Mouse (Mus musculus) heart, embryonic 11.5 days (tissue): ENCODE measurements around the gene Ube2e3. TPM values are rescaled to one million over a fixed set of nuclear protein-coding genes. Genes with fewer than 3 reads are reported as not detected.

Source experiments
- ATAC-seq: fragments of 200-750 bp; cut with Nextera tagmentation; replicated peaks from 2 replicates; pipeline ENCODE4 v1.8.0; 2017; ENCODE audit warnings: moderate library complexity; ENCODE audit not compliant: insufficient number of reproducible peaks, low FRiP score, low TSS enrichment
- H3K27ac ChIP-seq: fragments of 300-500 bp; sonication (generic); 2 replicates; pipeline ENCODE4 v1.5.1; 2014; ENCODE audit warnings: mild to moderate bottlenecking, low read depth, low read length
- H3K27me3 ChIP-seq: fragments of 300-500 bp; sonication (generic); 2 replicates; pipeline ENCODE4 v1.6.1; 2014; ENCODE audit warnings: mild to moderate bottlenecking, low read length, mixed read lengths; ENCODE audit not compliant: control insufficient read depth, insufficient read depth
- H3K36me3 ChIP-seq: fragments of 300-500 bp; sonication (generic); 2 replicates; pipeline ENCODE4 v1.6.1; 2014; ENCODE audit warnings: mild to moderate bottlenecking, low read length, moderate library complexity, mixed read lengths; ENCODE audit not compliant: control insufficient read depth, insufficient read depth
- H3K4me1 ChIP-seq: fragments of 300-500 bp; sonication (generic); 2 replicates; pipeline ENCODE4 v1.6.1; 2014; ENCODE audit warnings: low read length; ENCODE audit not compliant: control insufficient read depth, insufficient read depth
- H3K4me2 ChIP-seq: fragments of 300-500 bp; sonication (generic); 2 replicates; pipeline ENCODE4 v1.6.1; 2014; ENCODE audit warnings: mild to moderate bottlenecking, moderate library complexity
- H3K4me3 ChIP-seq: fragments of 300-500 bp; sonication (generic); 2 replicates; pipeline ENCODE4 v1.5.1; 2014; ENCODE audit warnings: low read depth, low read length
- H3K9ac ChIP-seq: fragments of 300-500 bp; sonication (generic); 2 replicates; pipeline ENCODE4 v1.6.1; 2014; ENCODE audit warnings: mild to moderate bottlenecking, low read depth, low read length, moderate library complexity
- H3K9me3 ChIP-seq: fragments of 300-500 bp; sonication (generic); replicated peaks from 2 replicates; pipeline ENCODE4 v1.6.1; 2016; ENCODE audit warnings: low read length; ENCODE audit not compliant: control insufficient read depth
- WGBS: fragments of 180-500 bp; shearing (Covaris S2); extraction: QIAGEN DNeasy Blood & Tissue Kit; methylation state at CpG from one replicate; pipeline ENCODE4 v1.1.7; 2014; ENCODE audit not compliant: insufficient replicate concordance; 5-methylcytosine and 5-hydroxymethylcytosine counted together
- polyA plus RNA-seq: library from polyadenylated mRNA; unstranded; fragments of >200 nt; fragmentation: Nextera tagmentation; extraction: Ambion mirVana; gene quantifications from 2 replicates; pipeline ENCODE4 v1.2.1, GENCODE M21; 2014

Ube2e3 gene
- polyA plus RNA-seq, 1 experiment from 2014 or later, result 131 TPM

- no peak for ATAC-seq
- 72% methylated on average over 12 of the region's 12 CpGs for WGBS
- no peaks in the 10 kb centered on the region for H3K36me3 ChIP-seq
- H3K4me1 ChIP-seq, result no peaks in the 10 kb centered on the region
- no peaks in the 10 kb centered on the region for H3K9me3 ChIP-seq
- H3K4me3 ChIP-seq, result no peak overlapping the region
- H3K27me3 ChIP-seq, result no peaks in the 10 kb centered on the region
- no peak overlapping the region for H3K4me2 ChIP-seq
- H3K9ac ChIP-seq, result no peak overlapping the region
- no peak overlapping the region for H3K27ac ChIP-seq
These were observed 8.4 kb upstream of the Ube2e3 start for GRCm38 (mm10) chr2:78859266-78860087.

GRCm38 (mm10) chr2:78860088-78860372, 7.9 kb upstream of the Ube2e3 start:
- no peak overlapping the region for H3K9ac ChIP-seq
- H3K36me3 ChIP-seq, result no peaks in the 10 kb centered on the region
- no peak overlapping the region for H3K4me3 ChIP-seq
- H3K27me3 ChIP-seq, result no peaks in the 10 kb centered on the region
- no peaks in the 10 kb centered on the region for H3K9me3 ChIP-seq
- whole genome bisulfite sequencing, result 85% methylated on average over 3 of the region's 3 CpGs
- no peak overlapping the region for H3K4me2 ChIP-seq
- H3K27ac ChIP-seq, result no peak overlapping the region
- ATAC-seq, result no peak
- no peaks in the 10 kb centered on the region for H3K4me1 ChIP-seq

DNA sequence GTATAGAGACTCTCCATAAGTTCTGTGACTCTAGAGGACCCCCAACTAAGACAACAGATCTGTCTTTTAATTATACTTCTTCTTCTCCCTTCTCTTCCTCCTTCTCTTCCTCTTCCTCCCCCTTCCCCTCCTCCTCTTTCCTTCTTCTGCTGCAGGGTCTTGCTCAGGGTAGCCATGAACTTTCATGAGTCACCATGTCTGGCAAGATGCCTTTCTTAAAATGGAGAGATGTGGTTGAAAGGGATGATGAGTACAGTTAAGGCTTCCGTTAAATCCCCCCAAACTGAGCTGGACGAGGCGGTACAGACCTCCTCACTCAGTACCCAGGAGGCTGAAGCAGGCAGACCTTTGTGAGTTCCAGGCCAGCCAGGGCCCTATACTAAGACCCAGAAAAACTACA, 3.8 kb upstream of the Ube2e3 start:
- no peaks in the 10 kb centered on the region for H3K36me3 ChIP-seq
- H3K27ac ChIP-seq, result no peak overlapping the region
- no peaks in the 10 kb centered on the region for H3K4me1 ChIP-seq
- no peaks in the 10 kb centered on the region for H3K9me3 ChIP-seq
- no peaks in the 10 kb centered on the region for H3K27me3 ChIP-seq
- H3K4me3 ChIP-seq, result no peak overlapping the region
- 92% methylated on average over 3 of the region's 3 CpGs for WGBS
- H3K9ac ChIP-seq, result no peak overlapping the region
- ATAC-seq, result no peak
- no peak overlapping the region for H3K4me2 ChIP-seq

- Histone ChIP-seq H3K9ac (no peak overlapping the region), H3K36me3 (no peaks in the 10 kb centered on the region), H3K27me3 (no peaks in the 10 kb centered on the region), H3K9me3 (no peaks in the 10 kb centered on the region), H3K27ac (no peak overlapping the region), H3K4me3 (no peak overlapping the region), H3K4me1 (no peaks in the 10 kb centered on the region), H3K4me2 (no peak overlapping the region)
- WGBS, result 46% methylated on average over 5 of the region's 5 CpGs
- ATAC-seq, result no peak
These were observed 3.1 kb upstream of the Ube2e3 start for GRCm38 (mm10) chr2:78864866-78865265.

GRCm38 (mm10) chr2:78868511-78868854, 559 bp downstream of the Ube2e3 start:
- WGBS, result under 1% methylated on average over 25 of the region's 44 CpGs
- Histone ChIP-seq H3K9ac (peak overlapping the region; percentile 98), H3K4me3 (peak overlapping the region; percentile 90)

DNA sequence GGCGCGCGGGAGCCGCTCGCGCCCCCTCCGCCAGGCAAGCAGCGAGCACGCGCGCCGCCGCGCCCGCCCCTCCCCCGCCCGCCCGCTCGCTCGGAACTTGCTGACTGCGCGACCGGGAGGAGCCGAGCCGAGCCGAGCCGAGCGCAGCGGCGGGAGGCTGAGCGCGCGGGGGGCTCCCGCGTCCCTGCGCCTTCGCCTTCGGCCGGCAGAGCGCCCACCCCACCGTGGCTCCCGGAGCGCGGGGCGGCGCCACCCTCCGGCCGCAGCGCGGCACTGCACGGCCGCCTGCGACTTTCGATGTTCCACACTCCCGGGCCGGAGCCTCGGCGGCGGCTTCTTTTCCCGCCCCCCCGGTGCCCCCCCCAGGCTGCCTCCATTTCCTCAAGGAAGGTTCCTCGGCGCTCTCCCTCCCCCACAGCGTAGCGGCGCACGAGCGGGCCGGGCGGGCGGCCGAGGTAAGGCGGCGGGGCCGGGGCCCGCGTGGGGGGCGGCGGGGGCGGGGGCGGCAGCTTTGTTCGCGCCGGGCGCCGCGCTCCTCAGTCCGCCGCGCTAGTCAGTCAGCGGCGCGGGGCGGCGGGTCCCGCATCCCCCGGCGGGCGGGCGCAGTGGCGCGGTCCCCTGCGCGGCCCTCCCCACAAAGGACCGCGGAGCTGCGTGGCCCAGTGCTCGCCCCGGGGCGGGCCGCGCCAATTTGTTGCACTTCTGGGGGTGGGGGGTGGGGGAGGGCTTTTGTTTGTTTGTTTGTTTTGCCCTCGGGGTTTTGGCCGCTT, 1.2 kb downstream of the Ube2e3 start:
- Histone ChIP-seq H3K4me2 (peak overlapping the region; percentile 84), H3K9ac (peak overlapping the region; percentile 98), H3K27ac (peak overlapping the region; percentile 99), H3K27me3 (no peaks in the 10 kb centered on the region), H3K4me1 (peaks cover 21% of the 10 kb centered on the region), H3K4me3 (peak overlapping the region; percentile 90), H3K9me3 (no peaks in the 10 kb centered on the region), H3K36me3 (no peaks in the 10 kb centered on the region)
- peak; percentile 89 for ATAC-seq
- under 1% methylated on average over 61 of the region's 114 CpGs for WGBS

More at GRCm38 (mm10) chr2:78868511-78868854, 559 bp downstream of the Ube2e3 start:
- H3K27me3 ChIP-seq, result no peaks in the 10 kb centered on the region
- H3K36me3 ChIP-seq, result no peaks in the 10 kb centered on the region
- peak overlapping the region; percentile 84 for H3K4me2 ChIP-seq
- H3K4me1 ChIP-seq, result peaks cover 21% of the 10 kb centered on the region
- no peaks in the 10 kb centered on the region for H3K9me3 ChIP-seq
- ATAC-seq, result peak; percentile 82
- peak overlapping the region; percentile 99 for H3K27ac ChIP-seq

GRCm38 (mm10) chr2:78869721-78870442, 2.0 kb downstream of the Ube2e3 start:
- Histone ChIP-seq H3K4me2 (peak overlapping the region; percentile 82), H3K4me3 (peak overlapping the region; percentile 90), H3K9me3 (no peaks in the 10 kb centered on the region), H3K9ac (peak overlapping the region; percentile 98), H3K27me3 (no peaks in the 10 kb centered on the region), H3K4me1 (peaks cover 24% of the 10 kb centered on the region), H3K36me3 (no peaks in the 10 kb centered on the region), H3K27ac (peak overlapping the region; percentile 99)
- no peak for ATAC-seq
- 4% methylated on average over 35 of the region's 35 CpGs for WGBS

- H3K27me3 ChIP-seq, result no peaks in the 10 kb centered on the region
- no peaks in the 10 kb centered on the region for H3K9me3 ChIP-seq
- 14% methylated on average over 10 of the region's 10 CpGs for WGBS
- peak overlapping the region; percentile 38 for H3K27ac ChIP-seq
- peak overlapping the region; percentile 98 for H3K9ac ChIP-seq
- no peak for ATAC-seq
- H3K4me3 ChIP-seq, result peak overlapping the region; percentile 90
- peaks cover 27% of the 10 kb centered on the region for H3K4me1 ChIP-seq
- H3K36me3 ChIP-seq, result no peaks in the 10 kb centered on the region
- H3K4me2 ChIP-seq, result peak overlapping the region; percentile 82
These were observed 2.6 kb downstream of the Ube2e3 start for GRCm38 (mm10) chr2:78870443-78871025.
